Mouse (Mus musculus) neural tube, embryonic 15.5 days (tissue): ENCODE measurements around the gene Tepsin. TPM values are rescaled to one million over a fixed set of nuclear protein-coding genes. Genes with fewer than 3 reads are reported as not detected.

Experiments
- ATAC-seq: fragments of 200-750 bp; cut with Nextera tagmentation; 2 replicates; pipeline ENCODE4 v1.8.0; 2017; ENCODE audit warnings: mild to moderate bottlenecking, moderate TSS enrichment, moderate library complexity; ENCODE audit not compliant: low FRiP score
- H3K27ac ChIP-seq: fragments of 300-500 bp; sonication (generic); replicated peaks from 2 replicates; pipeline ENCODE4 v1.5.1; 2015; ENCODE audit warnings: mild to moderate bottlenecking, inconsistent platforms
- H3K27me3 ChIP-seq: fragments of 300-500 bp; sonication (generic); replicated peaks from 2 replicates; pipeline ENCODE4 v1.6.1; 2015; ENCODE audit warnings: inconsistent platforms
- H3K36me3 ChIP-seq: fragments of 300-500 bp; sonication (generic); 2 replicates; pipeline ENCODE4 v1.6.1; 2015; ENCODE audit warnings: inconsistent platforms
- H3K4me1 ChIP-seq: fragments of 300-500 bp; sonication (generic); 2 replicates; pipeline ENCODE4 v1.6.1; 2015; ENCODE audit warnings: inconsistent platforms
- H3K4me2 ChIP-seq: fragments of 300-500 bp; sonication (generic); 2 replicates; pipeline ENCODE4 v1.6.1; 2015; ENCODE audit warnings: inconsistent platforms, mild to moderate bottlenecking, moderate library complexity
- H3K4me3 ChIP-seq: fragments of 300-500 bp; sonication (generic); replicated peaks from 2 replicates; pipeline ENCODE4 v1.5.1; 2015; ENCODE audit warnings: mild to moderate bottlenecking, inconsistent platforms
- H3K9ac ChIP-seq: fragments of 300-500 bp; sonication (generic); replicated peaks from 2 replicates; pipeline ENCODE4 v1.6.1; 2015; ENCODE audit warnings: mild to moderate bottlenecking, inconsistent platforms
- H3K9me3 ChIP-seq: fragments of 300-500 bp; sonication (generic); replicated peaks from 2 replicates; pipeline ENCODE4 v1.6.1; 2016; ENCODE audit warnings: inconsistent platforms
- WGBS: fragments of 180-500 bp; shearing (Covaris S2); methylation state at CpG from one replicate; pipeline ENCODE4 v1.1.7; 2015; ENCODE audit warnings: mixed read lengths; 5-methylcytosine and 5-hydroxymethylcytosine counted together
- polyA plus RNA-seq: library from polyadenylated mRNA; unstranded; fragments of >200 nt; fragmentation: Nextera tagmentation; extraction: Ambion mirVana; gene quantifications from 2 replicates; pipeline ENCODE4 v1.2.1, GENCODE M21; 2015

The Tepsin gene
- polyA plus RNA-seq, 1 experiment from 2014 or later: 22.3 TPM

DNA sequence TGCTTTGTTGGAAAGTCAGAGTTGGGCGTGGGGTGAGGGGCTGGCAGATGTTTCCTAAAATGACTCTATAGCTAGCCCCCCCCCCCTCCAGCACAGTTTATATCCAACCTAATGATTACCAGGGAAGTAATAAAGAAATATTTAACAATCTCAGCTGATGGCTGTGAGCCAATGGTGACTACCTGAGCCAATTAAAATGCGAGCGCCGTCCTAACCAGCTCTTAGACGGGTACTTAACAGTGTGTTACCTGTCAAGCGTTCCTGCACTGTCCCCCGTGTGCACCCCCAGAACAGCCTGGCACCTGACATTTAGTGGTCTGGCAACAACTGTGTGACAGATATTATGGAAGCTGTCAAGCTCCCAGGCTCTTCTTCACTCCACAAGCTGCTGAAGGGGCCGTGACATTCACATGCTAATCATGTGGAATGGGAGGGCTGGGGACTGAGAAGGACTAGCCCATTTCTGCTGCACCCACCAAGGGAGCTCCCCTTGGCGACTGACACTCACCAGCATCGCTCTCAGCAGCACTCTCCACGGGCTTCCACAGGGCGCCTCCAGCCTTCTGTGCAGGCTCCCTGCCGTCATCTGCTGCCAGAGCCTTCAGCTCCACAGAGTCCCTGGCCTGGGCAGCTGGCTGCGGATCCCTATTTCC is 11.2 kb upstream of the Tepsin start:
- H3K4me2 ChIP-seq: no peak overlapping the region
- no peak overlapping the region for H3K9ac ChIP-seq
- H3K4me1 ChIP-seq: peaks cover 19% of the 10 kb centered on the region
- peak overlapping the region; percentile 46; the same call in 1 of the 2 replicates for H3K27ac ChIP-seq
- no peaks in the 10 kb centered on the region for H3K27me3 ChIP-seq
- no peak overlapping the region for H3K4me3 ChIP-seq
- peak; percentile 61 for ATAC-seq
- peaks cover 49% of the 10 kb centered on the region for H3K36me3 ChIP-seq
- 62% methylated on average over 14 of the region's 14 CpGs for WGBS
- no peaks in the 10 kb centered on the region for H3K9me3 ChIP-seq

DNA sequence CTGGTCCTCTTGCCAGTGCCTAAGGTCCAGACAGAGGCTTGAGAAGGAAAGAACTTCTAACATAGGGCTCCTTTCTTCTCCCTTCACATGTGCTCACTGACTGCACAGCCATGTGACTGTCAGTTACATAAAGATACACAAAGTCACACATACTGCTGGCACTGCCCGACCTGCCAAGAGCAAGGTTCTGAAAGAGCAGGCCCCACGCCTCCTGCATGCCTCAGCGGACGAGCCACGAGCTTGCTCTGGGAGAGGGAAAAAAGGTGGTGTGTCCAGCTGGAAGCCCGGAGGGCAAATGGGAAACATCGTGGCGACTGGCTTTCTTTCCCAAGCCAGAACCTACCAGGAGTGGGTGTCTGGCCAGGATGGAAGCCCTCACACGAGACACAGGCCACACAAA is 9.3 kb upstream of the Tepsin start:
- Histone ChIP-seq H3K4me2 (no peak overlapping the region), H3K27me3 (no peaks in the 10 kb centered on the region), H3K9ac (no peak overlapping the region), H3K9me3 (no peaks in the 10 kb centered on the region), H3K36me3 (peaks cover 52% of the 10 kb centered on the region), H3K4me1 (peaks cover 19% of the 10 kb centered on the region), H3K27ac (no peak overlapping the region), H3K4me3 (no peak overlapping the region)
- WGBS: 86% methylated on average over 9 of the region's 9 CpGs
- ATAC-seq: no peak

DNA sequence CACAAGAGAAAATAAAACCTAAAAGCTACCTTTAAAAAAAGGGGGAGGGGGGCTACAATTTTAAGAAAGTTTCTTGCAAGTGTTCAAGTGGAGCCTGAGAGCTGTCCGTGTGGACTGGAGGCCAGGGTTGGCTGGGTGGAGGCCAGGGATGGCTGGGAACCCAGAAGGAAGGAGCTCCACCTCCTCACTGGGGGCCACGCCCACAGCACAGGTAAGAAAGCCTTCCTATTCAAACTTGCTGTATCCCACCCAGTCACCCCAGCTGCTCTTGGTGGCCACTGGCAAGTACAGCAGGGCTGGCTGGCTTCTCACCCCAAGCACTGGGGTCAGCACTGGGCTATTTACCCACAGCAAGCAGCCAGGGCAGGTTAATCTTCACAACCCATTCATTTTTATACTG is 8.5 kb upstream of the Tepsin start:
- H3K9ac ChIP-seq: no peak overlapping the region

DNA sequence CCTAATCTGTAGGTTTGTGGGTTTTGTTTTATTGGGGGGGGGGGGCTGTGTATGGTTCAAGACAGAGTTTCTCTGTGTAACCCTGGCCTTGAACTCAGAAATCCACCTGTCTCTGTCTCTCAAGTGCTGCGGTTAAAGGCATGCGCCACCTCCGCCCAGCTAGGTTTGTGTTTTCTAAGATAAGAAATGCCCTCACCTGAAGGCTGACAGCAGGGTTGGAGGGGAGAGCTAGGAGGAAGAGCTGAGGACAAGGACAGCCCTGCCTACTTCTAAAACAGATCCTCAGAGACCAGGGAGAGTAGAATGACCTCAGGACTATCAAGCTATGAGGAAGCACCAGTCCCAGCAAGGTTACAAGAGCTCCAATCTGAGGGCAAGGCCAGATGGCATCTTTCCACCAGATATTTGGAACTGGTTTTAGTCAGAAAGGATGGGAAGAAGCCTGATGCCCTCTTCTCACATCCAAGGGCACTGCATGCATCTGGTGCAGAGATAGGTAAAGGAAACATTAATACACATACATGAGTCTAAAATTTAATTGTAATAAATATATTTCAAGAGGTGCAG is 5.0 kb upstream of the Tepsin start:
- WGBS: 98% methylated on average over 3 of the region's 3 CpGs
- peaks cover 43% of the 10 kb centered on the region for H3K36me3 ChIP-seq

More for the DNA sequence above, 8.5 kb upstream of the Tepsin start:
- 77% methylated on average over 2 of the region's 2 CpGs for WGBS
- no peak for ATAC-seq
- Histone ChIP-seq H3K27ac (no peak overlapping the region), H3K4me1 (peaks cover 19% of the 10 kb centered on the region), H3K27me3 (no peaks in the 10 kb centered on the region), H3K9me3 (no peaks in the 10 kb centered on the region), H3K4me2 (no peak overlapping the region), H3K4me3 (no peak overlapping the region), H3K36me3 (peaks cover 52% of the 10 kb centered on the region)

DNA sequence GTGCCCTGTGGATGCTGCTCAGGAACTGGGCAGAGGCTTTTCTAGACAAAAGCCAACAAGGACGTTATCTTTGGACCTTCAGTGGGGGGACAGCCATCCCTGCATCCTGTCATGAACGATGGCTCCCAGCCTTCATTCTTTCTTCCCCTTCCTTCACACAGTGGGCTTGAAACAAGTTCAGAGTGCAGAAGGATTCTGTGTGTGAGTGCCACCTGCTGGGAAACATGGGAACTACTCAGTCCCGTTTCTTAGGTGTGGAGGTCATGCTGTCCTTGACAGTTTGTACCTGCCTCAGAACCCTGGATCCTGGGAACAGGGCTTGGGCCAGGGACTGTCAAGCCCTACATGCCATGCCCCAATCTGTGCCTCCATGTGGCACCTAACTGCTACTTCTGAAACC is 2.5 kb upstream of the Tepsin start:
- H3K4me1 ChIP-seq: peaks cover 31% of the 10 kb centered on the region
- ATAC-seq: no peak
- no peak overlapping the region for H3K9ac ChIP-seq
- H3K27me3 ChIP-seq: no peaks in the 10 kb centered on the region
- 0% methylated on average over 3 of the region's 3 CpGs for WGBS
- H3K36me3 ChIP-seq: peaks cover 28% of the 10 kb centered on the region
- peak overlapping the region; percentile 34; the same call in 1 of the 2 replicates for H3K27ac ChIP-seq
- H3K9me3 ChIP-seq: no peaks in the 10 kb centered on the region
- no peak overlapping the region for H3K4me2 ChIP-seq
- no peak overlapping the region for H3K4me3 ChIP-seq

More for the DNA sequence above, 5.0 kb upstream of the Tepsin start:
- Histone ChIP-seq H3K27ac (no peak overlapping the region), H3K4me1 (peaks cover 21% of the 10 kb centered on the region), H3K4me3 (no peak overlapping the region), H3K27me3 (no peaks in the 10 kb centered on the region), H3K9me3 (no peaks in the 10 kb centered on the region), H3K4me2 (no peak overlapping the region), H3K9ac (no peak overlapping the region)
- no peak for ATAC-seq

DNA sequence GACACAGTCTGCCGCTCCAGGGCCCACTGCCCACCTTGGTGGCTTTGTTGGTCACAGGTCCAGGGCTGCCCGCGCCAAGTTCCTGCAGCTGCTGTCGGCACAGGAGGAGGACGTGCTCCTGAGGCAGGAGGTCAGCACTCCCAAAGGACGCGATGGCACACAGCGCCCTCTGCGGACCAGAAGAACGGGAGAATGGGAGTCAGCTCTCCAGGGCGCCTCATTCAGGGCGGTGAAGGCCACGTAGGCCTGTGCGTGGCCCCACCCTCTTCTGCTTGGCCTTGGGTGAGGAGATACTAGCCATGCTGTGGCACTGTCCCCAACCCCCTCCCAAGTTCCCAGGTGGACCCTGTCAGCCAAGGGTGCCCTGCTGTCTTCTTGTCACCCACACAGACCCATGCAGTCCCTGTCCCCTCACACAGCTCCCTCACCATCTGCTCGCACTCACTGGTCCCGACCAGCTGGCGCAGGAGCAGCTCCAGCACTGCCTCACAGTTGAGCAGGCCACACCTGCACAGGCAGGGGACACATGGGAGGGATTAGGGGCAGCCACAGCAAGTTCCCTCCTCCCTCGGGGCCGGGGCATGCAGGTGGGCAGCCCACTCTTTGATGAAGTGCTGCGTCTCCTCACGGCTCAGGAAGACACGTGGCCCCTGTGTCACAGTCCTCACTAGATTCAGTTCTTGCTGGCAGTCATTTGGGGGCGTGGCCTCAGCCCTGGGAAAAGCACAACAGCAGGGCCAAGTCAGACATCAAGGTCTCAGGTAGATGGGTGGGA is 5.5 kb downstream of the Tepsin start:
- no peak for ATAC-seq
- 83% methylated on average over 23 of the region's 23 CpGs for WGBS
- no peak overlapping the region for H3K4me2 ChIP-seq

DNA sequence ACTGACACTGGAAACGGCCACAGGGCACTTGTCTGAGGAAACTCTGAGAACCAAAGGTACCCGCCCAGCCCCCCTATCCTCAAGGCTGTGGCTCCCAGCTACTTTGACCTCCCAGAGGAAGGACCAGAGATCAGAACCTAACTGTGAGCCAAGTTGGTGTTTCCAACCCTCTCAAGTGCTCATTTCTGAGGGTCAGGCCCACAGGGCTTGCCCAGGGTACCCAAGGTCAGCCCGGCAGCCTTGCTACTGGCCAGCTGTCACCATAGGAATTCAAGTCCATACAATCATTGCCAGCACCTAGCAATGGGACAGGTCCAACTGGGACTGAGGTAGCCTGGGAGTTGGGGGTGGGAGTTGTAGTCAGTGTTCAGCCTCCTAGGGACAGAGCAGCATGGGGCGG is 7.9 kb downstream of the Tepsin start:
- peaks cover 9% of the 10 kb centered on the region for H3K4me1 ChIP-seq
- H3K27ac ChIP-seq: no peak overlapping the region
- 94% methylated on average over 4 of the region's 4 CpGs for WGBS
- no peaks in the 10 kb centered on the region for H3K27me3 ChIP-seq
- H3K4me2 ChIP-seq: no peak overlapping the region
- no peaks in the 10 kb centered on the region for H3K9me3 ChIP-seq
- no peak overlapping the region for H3K9ac ChIP-seq
- no peak for ATAC-seq
- no peak overlapping the region for H3K4me3 ChIP-seq
- H3K36me3 ChIP-seq: peaks cover 46% of the 10 kb centered on the region

More for the DNA sequence above, 5.5 kb downstream of the Tepsin start:
- peaks cover 8% of the 10 kb centered on the region for H3K4me1 ChIP-seq
- H3K27me3 ChIP-seq: no peaks in the 10 kb centered on the region
- no peaks in the 10 kb centered on the region for H3K9me3 ChIP-seq
- peaks cover 46% of the 10 kb centered on the region for H3K36me3 ChIP-seq
- no peak overlapping the region for H3K9ac ChIP-seq
- no peak overlapping the region for H3K27ac ChIP-seq
- H3K4me3 ChIP-seq: no peak overlapping the region

DNA sequence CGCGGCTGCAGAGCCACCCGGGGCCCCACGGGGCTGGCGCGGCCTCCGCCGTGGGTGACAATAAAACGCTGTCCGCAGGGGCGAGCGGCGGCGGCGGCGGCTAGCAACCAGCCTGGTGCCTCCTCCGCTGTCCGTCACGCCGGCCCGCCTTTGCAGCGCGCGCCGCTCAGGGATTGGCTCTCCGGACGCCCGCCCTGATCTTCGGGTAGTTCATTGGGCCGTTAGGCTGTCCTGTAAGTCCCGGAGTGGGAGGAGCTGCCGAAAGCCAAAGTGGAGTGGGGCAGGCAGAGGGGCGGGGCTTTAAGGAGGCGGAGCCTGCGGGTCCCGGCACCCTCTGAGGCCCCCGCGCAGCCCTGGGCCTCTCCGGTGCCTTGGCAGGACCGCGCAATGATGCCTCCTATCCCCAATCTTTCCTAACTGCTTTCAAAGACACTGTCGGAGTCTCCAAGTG is 11.8 kb downstream of the Tepsin start, which contains the start of gene Cep131:
Gene Cep131 (minus strand): TSS at position 126 of the 451 bp plus-strand sequence.
- WGBS: 0% methylated on average over 42 of the region's 42 CpGs
- H3K4me1 ChIP-seq: peaks cover 17% of the 10 kb centered on the region
- H3K4me2 ChIP-seq: peak within 1 kb of the TSS; percentile 87
- peak; percentile 98 for ATAC-seq
- H3K4me3 ChIP-seq: peak within 1 kb of the TSS; percentile 63
- H3K27ac ChIP-seq: peak within 1 kb of the TSS; percentile 85
- H3K9ac ChIP-seq: peak within 1 kb of the TSS; percentile 78
- H3K9me3 ChIP-seq: no peaks in the 10 kb centered on the region
- H3K27me3 ChIP-seq: no peaks in the 10 kb centered on the region
- H3K36me3 ChIP-seq: peaks cover 25% of the 10 kb centered on the region

DNA sequence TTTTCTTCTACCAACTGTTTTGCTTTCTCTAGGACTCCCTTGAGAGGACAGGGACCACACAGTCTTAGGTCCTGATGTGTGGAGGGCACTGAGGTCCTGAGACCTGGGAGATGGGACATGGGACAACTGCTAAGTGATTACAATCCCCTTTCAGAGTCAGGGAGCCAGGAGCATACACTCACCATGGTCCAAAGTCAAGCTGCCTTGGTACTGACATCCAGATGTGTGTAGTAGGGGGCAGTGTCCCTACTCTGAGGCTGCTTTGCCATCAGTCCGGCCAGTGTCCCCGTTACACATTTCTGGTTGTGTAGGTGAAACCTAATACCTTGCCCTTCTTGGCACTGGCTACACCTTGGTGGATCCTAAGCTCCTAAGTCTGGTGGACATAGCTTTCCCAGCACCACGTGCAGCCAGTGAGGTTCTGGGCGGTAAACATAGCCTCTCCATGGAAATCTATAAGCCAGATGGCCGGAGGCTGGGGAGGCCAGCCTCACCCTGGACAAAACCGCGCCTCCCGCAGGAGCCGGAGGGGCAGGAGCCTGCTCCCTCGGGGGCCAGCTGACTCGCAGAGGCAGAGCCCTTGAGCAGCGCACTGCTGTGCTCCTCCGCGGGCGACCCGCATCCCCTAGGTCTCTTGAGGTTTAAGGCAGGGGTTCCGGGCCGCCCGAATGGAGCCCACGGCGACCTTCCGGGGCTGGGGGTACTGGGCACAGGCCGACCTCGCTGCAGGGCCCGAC is 12.5 kb downstream of the Tepsin start:
- WGBS: under 1% methylated on average over 24 of the region's 25 CpGs
- H3K4me1 ChIP-seq: peaks cover 17% of the 10 kb centered on the region
- peak overlapping the region; percentile 85 for H3K27ac ChIP-seq

DNA sequence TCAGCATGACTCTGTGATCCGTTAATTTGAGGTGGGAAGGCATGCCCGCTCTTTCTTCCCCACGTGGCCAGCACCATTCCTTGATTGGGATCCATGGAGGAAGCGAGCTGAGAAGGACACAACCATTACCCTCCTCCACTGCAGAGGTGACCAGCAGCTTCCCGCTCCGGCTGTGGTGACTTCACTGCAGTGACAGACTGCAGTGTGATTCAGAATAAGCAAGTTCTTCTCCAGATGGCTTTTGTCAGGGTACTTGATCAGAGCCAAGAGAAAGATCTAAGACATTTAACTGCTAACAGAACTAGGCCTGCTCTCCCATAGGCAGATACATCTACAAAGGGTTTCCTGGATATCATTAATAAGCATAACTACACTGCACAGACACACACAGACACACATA is 18.2 kb downstream of the Tepsin start:
- Histone ChIP-seq H3K4me2 (no peak overlapping the region), H3K36me3 (peaks cover 62% of the 10 kb centered on the region)

More for the DNA sequence above, 12.5 kb downstream of the Tepsin start:
- ATAC-seq: peak; percentile 27
- peaks cover 23% of the 10 kb centered on the region for H3K36me3 ChIP-seq
- peak overlapping the region; percentile 78 for H3K9ac ChIP-seq
- H3K4me2 ChIP-seq: peak overlapping the region; percentile 87
- H3K9me3 ChIP-seq: no peaks in the 10 kb centered on the region
- no peaks in the 10 kb centered on the region for H3K27me3 ChIP-seq
- peak overlapping the region; percentile 63 for H3K4me3 ChIP-seq

DNA sequence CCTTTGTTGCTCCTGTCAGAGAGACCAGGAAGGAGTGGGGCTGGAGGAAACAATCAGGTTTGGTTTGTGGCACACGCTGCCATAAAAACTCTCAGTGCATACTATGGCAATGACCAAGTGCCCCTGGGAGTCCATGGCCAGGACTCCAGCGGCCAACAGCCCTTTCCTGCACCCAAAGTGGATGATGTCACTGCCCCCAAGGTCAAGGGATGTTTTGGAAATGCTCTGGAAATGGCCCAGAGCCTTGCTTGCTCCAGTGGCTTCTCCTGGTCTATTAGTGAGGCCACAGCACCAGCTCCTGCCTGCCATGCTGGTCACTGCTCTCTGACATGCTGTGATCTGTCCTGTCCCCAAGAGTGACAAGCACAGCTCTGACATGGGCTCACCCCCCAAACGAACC is 22.3 kb downstream of the Tepsin start:
- WGBS: 78% methylated on average over 3 of the region's 3 CpGs
- H3K27ac ChIP-seq: no peak overlapping the region
- H3K36me3 ChIP-seq: peaks cover 73% of the 10 kb centered on the region
- H3K4me2 ChIP-seq: no peak overlapping the region
- no peak overlapping the region for H3K4me3 ChIP-seq
- no peak overlapping the region for H3K9ac ChIP-seq
- no peaks in the 10 kb centered on the region for H3K27me3 ChIP-seq
- no peaks in the 10 kb centered on the region for H3K9me3 ChIP-seq
- H3K4me1 ChIP-seq: peaks cover 12% of the 10 kb centered on the region
- no peak for ATAC-seq

More for the DNA sequence above, 18.2 kb downstream of the Tepsin start:
- Histone ChIP-seq H3K9ac (no peak overlapping the region), H3K27me3 (no peaks in the 10 kb centered on the region), H3K9me3 (no peaks in the 10 kb centered on the region), H3K4me1 (peaks cover 7% of the 10 kb centered on the region), H3K4me3 (no peak overlapping the region), H3K27ac (no peak overlapping the region)
- 94% methylated on average over 6 of the region's 6 CpGs for WGBS
- no peak for ATAC-seq
